Mouse (Mus musculus): Measurements from ENCODE around the gene Kcnk4.

DNA sequence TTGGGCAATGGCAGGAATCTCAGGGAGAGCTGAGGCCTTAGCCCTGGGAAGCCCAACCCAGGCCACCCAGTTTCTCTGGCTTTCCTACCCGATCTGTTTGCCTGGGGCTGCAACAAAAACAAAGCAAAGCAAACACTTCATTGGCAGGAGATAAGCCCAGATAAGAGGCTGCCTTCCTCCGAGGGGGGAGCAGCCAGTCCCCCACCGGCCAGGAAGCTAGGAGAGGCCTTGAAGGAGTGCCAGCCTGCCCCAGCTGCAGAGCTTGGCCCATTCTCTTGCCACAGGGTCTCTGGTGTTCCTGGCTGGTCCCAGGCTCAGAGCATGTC, 18.4 kb upstream of the Kcnk4 start:
- TF ChIP-seq CTCF (IDR thresholded peaks at IDR 0.05; ENCODE audit: low read depth), result peak; percentile 2; the same call in 1 of the 2 replicates
- TF ChIP-seq EP300 (optimal IDR thresholded peaks at IDR 0.05), result peak; percentile 81

Measured in stomach, postnatal 0 days (tissue).